Comparison of ENCODE assay signal across 16 mouse cellular contexts in the genomic region with DNA sequence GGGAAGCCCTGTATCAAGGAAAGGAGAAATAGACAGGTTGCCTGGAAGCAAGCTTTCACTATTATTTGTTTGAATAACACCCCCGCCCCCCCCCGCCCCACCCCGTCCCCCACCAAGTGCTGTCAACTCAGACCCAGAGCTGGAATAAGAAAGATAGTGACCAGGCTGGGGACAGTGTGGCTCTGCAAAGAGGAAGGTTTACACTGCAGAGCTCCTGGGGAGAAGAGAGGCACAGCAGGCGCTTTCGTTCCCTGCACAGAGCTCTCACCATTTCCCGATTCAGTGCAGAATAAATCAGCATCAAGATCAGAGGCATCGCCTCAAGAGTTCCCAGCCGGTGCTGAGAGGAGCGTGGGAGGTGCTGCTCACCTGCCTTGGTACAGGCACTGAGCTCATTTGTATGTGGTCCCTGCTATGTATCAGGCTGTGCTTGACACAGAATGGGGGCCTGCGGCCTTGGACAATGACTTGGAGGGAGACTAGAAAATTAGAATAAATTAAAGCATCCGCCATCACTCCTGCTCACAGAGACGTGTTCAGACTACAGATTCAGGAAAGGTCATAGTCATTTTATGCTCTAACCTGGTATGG.
DNase-seq lines count a peak whose midpoint lies in the region; ATAC-seq and TF ChIP-seq lines count a peak whose summit lies in the region.
"Had no signal": no experiment of that assay in that cellular context is flagged by ENCODE, and none has a peak within 500 bp of the region (broad histone marks: within the 10 kb centered on the region; RNA-seq: fewer than 3 reads in every experiment).

No protein-coding gene starts in this region.

- no peaks in the 10 kb centered on the region for H3K9me3 ChIP-seq in forebrain, embryonic 15.5 days
- H3K9me3 ChIP-seq in neural tube, embryonic 14.5 days (ENCODE audit: control insufficient read depth, low read length), result no peaks in the 10 kb centered on the region
- H3K9me3 ChIP-seq: limb, embryonic 10.5 days; liver, embryonic 15.5 days had no signal

- no peak overlapping the region for H3K4me2 ChIP-seq in forebrain, embryonic 15.5 days (replicated peaks)
- no peak overlapping the region for H3K4me2 ChIP-seq in neural tube, embryonic 14.5 days (ENCODE audit: low read depth, low read length)
- H3K4me2 ChIP-seq: liver, embryonic 15.5 days had no signal

- peak; percentile 39; the same call in 1 of the 2 replicates for ATAC-seq in forebrain, embryonic 15.5 days (replicated peaks)
- ATAC-seq in neural tube, embryonic 14.5 days (ENCODE audit: low read depth), result peak; percentile 32; the same call in 1 of the 2 replicates
- ATAC-seq in erythroid progenitor cell, adult 5-6 weeks (replicated peaks; ENCODE audit: low FRiP score, poor library complexity, severe bottlenecking), result no peak
- ATAC-seq: Patski had no signal

- no peak overlapping the region for H3K4me3 ChIP-seq in forebrain, embryonic 15.5 days
- no peak overlapping the region for H3K4me3 ChIP-seq in neural tube, embryonic 14.5 days (ENCODE audit: low read depth, low read length)
- no peak overlapping the region for H3K4me3 ChIP-seq in gastrocnemius, adult 2 months
- H3K4me3 ChIP-seq: limb, embryonic 10.5 days; liver, embryonic 15.5 days had no signal

- peak overlapping the region; percentile 53 for H3K27ac ChIP-seq in forebrain, embryonic 15.5 days (replicated peaks)
- peak overlapping the region; percentile 66 for H3K27ac ChIP-seq in neural tube, embryonic 14.5 days (ENCODE audit: low read depth, low read length)
- no peak overlapping the region for H3K27ac ChIP-seq in gastrocnemius, adult 2 months
- H3K27ac ChIP-seq: kidney, postnatal 0 days; limb, embryonic 10.5 days; liver, embryonic 15.5 days; macrophage had no signal

- intact Hi-C loops in left cerebral cortex, postnatal 4 days (cut with DNase I), result no loop called here
- intact Hi-C loops in left cerebral cortex, postnatal 14 days (cut with DNase I), result loop anchor here (10.0 kb wide), 1 partner anchor 49 kb away; no protein-coding TSS in a partner anchor
- intact Hi-C loops in gastrocnemius, adult 2 months (cut with DNase I), result no loop called here

- peaks cover 70% of the 10 kb centered on the region for H3K4me1 ChIP-seq in forebrain, embryonic 15.5 days
- H3K4me1 ChIP-seq in neural tube, embryonic 14.5 days (ENCODE audit: control insufficient read depth, insufficient read depth, low read length), result peaks cover 42% of the 10 kb centered on the region
- H3K4me1 ChIP-seq: liver, embryonic 15.5 days had no signal

- H3K9ac ChIP-seq in forebrain, embryonic 15.5 days (replicated peaks), result no peak overlapping the region
- no peak overlapping the region for H3K9ac ChIP-seq in neural tube, embryonic 14.5 days (replicated peaks; ENCODE audit: low read depth, low read length)
- H3K9ac ChIP-seq: liver, embryonic 15.5 days had no signal

- TF ChIP-seq CTCF in gastrocnemius, adult 2 months (IDR thresholded peaks at IDR 0.05), result no peak

- no peaks in the 10 kb centered on the region for H3K27me3 ChIP-seq in forebrain, embryonic 15.5 days
- H3K27me3 ChIP-seq in neural tube, embryonic 14.5 days (ENCODE audit: control insufficient read depth, insufficient read depth, low read length), result no peaks in the 10 kb centered on the region
- H3K27me3 ChIP-seq: liver, embryonic 15.5 days; Patski had no signal

- no peaks in the 10 kb centered on the region for H3K36me3 ChIP-seq in forebrain, embryonic 15.5 days
- no peaks in the 10 kb centered on the region for H3K36me3 ChIP-seq in neural tube, embryonic 14.5 days (ENCODE audit: control insufficient read depth, insufficient read depth, low read length)
- H3K36me3 ChIP-seq: liver, embryonic 15.5 days had no signal

- WGBS in forebrain, embryonic 15.5 days, result 48% methylated on average over 12 of the region's 12 CpGs
- 24% methylated on average over 12 of the region's 12 CpGs for WGBS in neural tube, embryonic 14.5 days

- peak; percentile 48 to 67 for DNase-seq in left cerebral cortex, adult 18-20 months (ENCODE audit: low spot score in 2 of 2)
- DNase-seq in left cerebral cortex, postnatal 4 days, result no peak
- DNase-seq in left cerebral cortex, postnatal 14 days (ENCODE audit: low spot score in 2 of 2), result peak; percentile 66 to 76
- no peak for DNase-seq in gastrocnemius, adult 2 months
- DNase-seq in kidney, adult 11 months, result no peak
- DNase-seq: adrenal gland, postnatal 14 days; cerebellum, adult 8-10 months; heart, postnatal 36 days had no signal

Comparison
In these comparisons a context has a peak if more than half of its experiments do, and no peak if none do; other contexts are left out.
1. DNase-seq: peak in left cerebral cortex, adult 18-20 months (2 of 2) and left cerebral cortex, postnatal 14 days (2 of 2); none in left cerebral cortex, postnatal 4 days (single experiment), gastrocnemius, adult 2 months (single experiment) and kidney, adult 11 months (single experiment).